Mouse (Mus musculus): ENCODE data around the gene Hist1h2bg.
"Not testable (repeated sequence)": the region's sequence is repeated elsewhere in the genome, so short reads cannot be mapped to it uniquely, and the experiment has no call there.

The Hist1h2bg gene

GRCm38 (mm10) chr13:23562699-23563462 is 8.3 kb upstream of the Hist1h2bg start:
- no peak for DNase-seq (ENCODE audit: low read depth)

- no peak for DNase-seq (ENCODE audit: low read depth)
Observed at GRCm38 (mm10) chr13:23564482-23564881, 6.7 kb upstream of the Hist1h2bg start.

GRCm38 (mm10) chr13:23570261-23571021 is 755 bp upstream of the Hist1h2bg start:
- not testable (repeated sequence) for DNase-seq (ENCODE audit: low read depth)

- DNase-seq (ENCODE audit: low read depth): not testable (repeated sequence)
Observed at GRCm38 (mm10) chr13:23571504-23572217, 465 bp downstream of the Hist1h2bg start.

GRCm38 (mm10) chr13:23572218-23573033 is 1.2 kb downstream of the Hist1h2bg start:
- no peak for DNase-seq (ENCODE audit: low read depth)

- not testable (repeated sequence) for DNase-seq (ENCODE audit: low read depth)
Observed at GRCm38 (mm10) chr13:23573034-23573897, 2.1 kb downstream of the Hist1h2bg start.

- DNase-seq (ENCODE audit: low read depth): peak; percentile 95
Observed at GRCm38 (mm10) chr13:23573898-23574524, 2.8 kb downstream of the Hist1h2bg start, which contains the start of the genes Hist1h2bf and Hist1h2ad. Gene Hist1h2bf, minus strand, starts transcription at chr13:23574196. Gene Hist1h2ad, plus strand, starts transcription at chr13:23574381.

GRCm38 (mm10) chr13:23574546-23575170 is 3.5 kb downstream of the Hist1h2bg start:
- not testable (repeated sequence) for DNase-seq (ENCODE audit: low read depth)

- DNase-seq (ENCODE audit: low read depth): no peak
Observed at GRCm38 (mm10) chr13:23575271-23575851, 4.2 kb downstream of the Hist1h2bg start, which contains the start of gene Hist1h3d. Gene Hist1h3d, plus strand, starts transcription at chr13:23575763.

GRCm38 (mm10) chr13:23575864-23576313 is 4.7 kb downstream of the Hist1h2bg start:
- DNase-seq (ENCODE audit: low read depth): not testable (repeated sequence)

- DNase-seq (ENCODE audit: low read depth): no peak
Observed at GRCm38 (mm10) chr13:23576351-23576881, 5.2 kb downstream of the Hist1h2bg start.

GRCm38 (mm10) chr13:23576906-23577639 is 5.9 kb downstream of the Hist1h2bg start:
- DNase-seq (ENCODE audit: low read depth): no peak

GRCm38 (mm10) chr13:23577835-23578234 is 6.6 kb downstream of the Hist1h2bg start:
- no peak for DNase-seq (ENCODE audit: low read depth)

- peak; percentile 97 for DNase-seq (ENCODE audit: low read depth)
Observed at GRCm38 (mm10) chr13:23581408-23582218, 10.4 kb downstream of the Hist1h2bg start, which contains the start of gene Hist1h4d. Gene Hist1h4d, plus strand, starts transcription at chr13:23581598.

GRCm38 (mm10) chr13:23582219-23583056 is 11.2 kb downstream of the Hist1h2bg start:
- DNase-seq (ENCODE audit: low read depth): no peak

Data from c-Kit-positive CD71-negative TER-119-negative erythroid progenitor cells, embryonic 14.5 days (primary cell).